Mouse (Mus musculus) urinary bladder, postnatal 25 days (tissue): ENCODE measurements around the gene Anks1b.

Experiments
- DNase-seq: peaks from one replicate; pipeline ENCODE4 v3.0.0; 2022; ENCODE audit warnings: low spot score

Gene Anks1b

GRCm38 (mm10) chr10:89974361-89974760 lies 101.1 kb downstream of the Anks1b start:
- no peak for DNase-seq

GRCm38 (mm10) chr10:89975431-89975841 lies 102.1 kb downstream of the Anks1b start:
- DNase-seq = no peak

DNA sequence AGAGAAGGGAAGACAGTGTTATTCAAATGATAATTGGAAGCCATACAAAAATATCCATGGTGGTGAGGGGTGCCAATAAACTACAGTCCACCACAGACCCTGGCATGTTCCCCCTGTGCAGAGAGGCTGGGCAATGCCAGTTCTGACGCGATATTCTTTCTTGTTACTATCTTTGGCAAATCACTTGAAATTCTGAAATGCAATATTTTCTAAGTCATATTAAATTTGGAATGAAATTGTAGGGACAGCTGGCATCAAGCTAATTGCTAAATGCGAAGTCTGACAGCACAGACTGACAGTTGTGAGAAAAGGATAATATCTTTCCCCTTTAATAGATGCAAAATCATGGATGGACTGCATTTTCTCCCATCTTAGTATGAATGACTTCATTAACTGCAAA lies 103.3 kb downstream of the Anks1b start:
- no peak for DNase-seq

DNA sequence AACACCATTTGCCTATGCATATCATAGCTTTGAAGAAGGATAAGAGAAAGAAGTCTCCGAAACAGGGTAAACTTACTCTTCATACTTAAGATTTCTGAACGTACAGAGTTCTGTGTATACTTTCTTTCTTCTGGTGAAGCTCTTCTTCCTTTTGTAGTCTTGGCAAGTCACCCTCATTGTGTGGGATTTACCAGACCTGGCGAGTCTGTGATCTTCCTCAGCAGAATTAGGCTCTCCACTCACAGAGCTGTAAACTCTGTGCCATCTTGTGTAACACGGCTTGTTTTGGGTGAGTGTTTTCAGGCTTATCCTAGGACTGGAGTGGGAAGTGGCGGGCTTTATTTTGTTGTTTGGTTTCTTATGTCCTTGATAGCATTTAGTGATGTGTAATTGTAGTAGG lies 120.9 kb downstream of the Anks1b start:
- no peak for DNase-seq

- DNase-seq = no peak
These were observed 122.5 kb downstream of the Anks1b start for GRCm38 (mm10) chr10:89995621-89996428.

GRCm38 (mm10) chr10:90003980-90004729 lies 130.8 kb downstream of the Anks1b start:
- DNase-seq = no peak

- DNase-seq = no peak
These were observed 131.6 kb downstream of the Anks1b start for GRCm38 (mm10) chr10:90004882-90005281.

- DNase-seq = no peak
These were observed 159.7 kb downstream of the Anks1b start for GRCm38 (mm10) chr10:90033037-90033436.

DNA sequence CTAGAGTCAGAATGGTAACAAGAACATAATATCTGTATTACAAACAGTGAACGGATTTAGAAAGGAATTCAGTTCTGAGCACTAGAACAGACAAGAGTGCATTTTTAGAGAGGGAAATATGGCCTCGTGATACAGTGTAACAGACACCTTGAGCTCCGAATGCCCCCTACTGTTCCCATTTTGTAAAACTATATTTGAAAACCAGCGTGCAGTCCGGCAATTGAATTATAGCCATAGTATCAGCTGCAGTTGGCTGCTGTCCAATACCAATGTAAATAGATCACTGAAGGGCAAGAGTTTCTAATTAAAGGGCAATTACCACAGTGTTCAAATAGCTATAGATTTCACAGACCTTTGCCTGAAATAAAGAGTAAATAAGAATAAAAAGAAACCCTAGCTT lies 170.0 kb downstream of the Anks1b start:
- DNase-seq = no peak

- no peak for DNase-seq
These were observed 170.5 kb downstream of the Anks1b start for GRCm38 (mm10) chr10:90043773-90044172.

GRCm38 (mm10) chr10:90044229-90044628 lies 170.9 kb downstream of the Anks1b start:
- DNase-seq = no peak

- no peak for DNase-seq
These were observed 195.3 kb downstream of the Anks1b start for GRCm38 (mm10) chr10:90068651-90069050.

- no peak for DNase-seq
These were observed 204.6 kb downstream of the Anks1b start for GRCm38 (mm10) chr10:90077930-90078329.

GRCm38 (mm10) chr10:90081151-90081550 lies 207.8 kb downstream of the Anks1b start:
- no peak for DNase-seq

DNA sequence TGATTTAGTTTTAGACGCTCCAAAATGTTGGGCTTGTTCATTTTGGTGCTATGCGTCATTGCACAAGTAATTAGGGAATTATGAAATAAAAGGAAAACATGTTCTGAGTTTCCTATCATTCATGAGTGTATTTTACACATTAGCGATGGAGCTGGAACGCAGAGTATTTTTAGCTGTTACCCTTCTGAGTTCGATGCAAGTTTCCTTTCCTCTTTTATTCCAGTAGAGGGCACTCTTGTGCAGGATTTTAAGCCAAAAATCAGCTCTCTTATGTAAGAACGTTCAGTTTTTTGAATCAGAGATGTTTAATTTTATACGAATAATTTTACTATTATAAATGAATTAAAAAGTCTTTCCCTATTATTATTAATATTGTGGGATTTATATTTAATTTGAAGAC lies 208.3 kb downstream of the Anks1b start:
- DNase-seq = no peak

DNA sequence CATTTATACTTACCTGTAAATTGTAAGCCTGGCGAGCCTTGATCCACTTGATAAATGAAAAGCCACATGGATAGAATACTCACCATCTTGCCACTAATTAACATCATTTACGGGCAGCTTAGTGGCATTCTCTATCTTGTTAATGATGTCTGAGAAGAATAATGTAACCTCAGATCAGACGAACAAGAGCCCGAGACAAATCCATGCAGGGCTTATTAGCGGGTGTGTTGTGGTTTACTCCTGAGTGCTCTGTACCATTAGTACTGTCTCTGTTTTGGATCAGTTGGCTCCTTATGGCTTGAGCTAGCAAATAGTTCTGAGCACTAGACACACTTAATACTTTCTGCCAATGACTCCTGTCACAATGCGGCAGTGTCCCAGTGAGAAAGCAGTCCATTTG lies 220.6 kb downstream of the Anks1b start:
- no peak for DNase-seq

DNA sequence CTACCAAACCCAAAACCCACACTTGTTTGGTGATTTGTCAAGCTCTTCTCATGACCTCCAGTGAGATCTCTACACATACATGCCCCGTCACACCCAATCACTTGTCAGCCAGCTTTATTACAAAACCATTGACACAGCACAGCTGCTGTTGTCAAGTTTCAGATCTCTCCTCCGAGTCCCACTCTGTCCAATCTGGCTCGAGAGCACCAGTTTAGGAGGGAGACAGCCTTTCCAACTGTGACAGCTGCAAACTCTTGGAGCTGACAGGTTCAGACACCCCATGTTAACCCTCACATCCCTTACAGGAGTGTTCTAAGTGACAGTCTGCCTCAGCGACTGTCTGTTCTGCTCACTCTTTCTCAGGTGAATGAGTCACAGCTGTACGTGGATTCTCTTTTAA lies 239.4 kb downstream of the Anks1b start:
- DNase-seq = no peak

DNA sequence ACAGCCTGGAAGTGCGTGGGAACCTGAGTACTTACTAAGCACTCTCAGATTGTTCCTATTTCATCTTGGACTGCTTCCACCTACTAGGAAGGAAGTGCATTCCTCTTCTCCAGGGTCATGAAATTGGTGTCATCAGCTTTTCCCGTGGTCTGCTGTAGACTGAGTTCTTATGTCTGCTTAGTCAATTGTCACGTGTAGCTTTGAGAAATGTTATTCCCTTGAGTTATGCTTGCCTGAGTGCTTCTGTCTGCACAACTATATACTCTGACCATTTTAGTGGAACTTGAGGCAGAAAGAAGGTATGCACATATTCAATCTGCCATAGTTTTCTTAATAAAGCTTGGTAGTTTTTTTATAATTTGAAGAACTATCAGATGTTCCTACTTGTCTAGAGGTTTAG lies 243.6 kb downstream of the Anks1b start:
- no peak for DNase-seq

DNA sequence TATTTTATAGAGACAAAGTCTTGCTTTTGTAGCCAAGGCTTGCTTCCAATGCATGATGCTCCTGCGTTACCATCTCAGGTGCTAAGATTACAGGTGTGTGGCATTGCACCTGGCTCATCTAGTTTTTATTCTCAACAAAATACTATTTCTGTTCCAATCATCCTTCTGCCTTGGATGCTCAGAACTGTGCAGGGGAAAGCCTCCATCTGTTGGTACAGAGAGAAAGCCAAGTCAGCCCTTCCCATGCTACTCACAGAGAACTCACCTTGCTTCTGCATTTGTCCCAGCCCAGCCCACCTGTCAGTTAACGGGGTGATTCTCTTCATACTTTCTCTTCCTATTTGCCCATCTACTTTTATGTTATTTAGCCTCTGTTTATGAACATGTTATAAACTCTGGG lies 244.5 kb downstream of the Anks1b start:
- DNase-seq = no peak

DNA sequence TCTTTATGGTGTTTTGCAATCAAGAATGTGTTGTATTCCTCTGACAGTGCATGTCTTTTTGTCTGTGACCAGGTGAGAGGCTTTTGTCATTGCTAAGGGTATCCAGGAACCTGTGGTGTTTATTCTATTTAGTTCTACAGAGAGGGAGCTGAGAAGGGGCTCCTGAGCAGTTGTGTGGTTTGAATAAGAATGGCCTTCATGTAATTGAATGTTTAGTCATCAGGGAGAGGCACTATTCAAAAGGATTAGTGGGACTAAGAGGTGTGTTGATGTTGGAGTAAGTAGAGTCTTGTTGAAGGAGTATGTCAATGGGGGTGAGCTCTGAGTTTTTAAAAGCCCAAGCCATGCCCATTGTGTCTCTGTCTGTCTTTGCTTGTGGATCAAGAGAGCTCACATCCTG lies 264.2 kb downstream of the Anks1b start:
- no peak for DNase-seq

DNA sequence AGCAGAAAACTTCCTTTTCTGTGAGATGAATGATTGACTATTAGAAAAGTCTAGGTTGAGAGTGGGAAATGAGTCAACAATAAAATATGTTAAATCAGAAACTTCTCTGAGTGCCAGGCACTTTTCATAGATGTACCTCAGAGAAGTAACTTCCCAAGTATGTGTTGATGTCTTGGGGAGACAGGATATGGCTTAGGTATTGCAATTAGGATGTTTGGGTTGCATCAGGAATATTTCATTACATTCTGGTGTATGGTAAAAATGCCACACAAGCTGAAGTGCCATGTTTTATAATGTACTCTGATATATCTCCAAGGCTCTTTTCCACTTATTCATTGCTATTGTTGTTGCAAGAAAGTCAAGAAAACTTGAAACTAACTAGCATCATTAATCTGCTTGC lies 267.6 kb downstream of the Anks1b start:
- no peak for DNase-seq

DNA sequence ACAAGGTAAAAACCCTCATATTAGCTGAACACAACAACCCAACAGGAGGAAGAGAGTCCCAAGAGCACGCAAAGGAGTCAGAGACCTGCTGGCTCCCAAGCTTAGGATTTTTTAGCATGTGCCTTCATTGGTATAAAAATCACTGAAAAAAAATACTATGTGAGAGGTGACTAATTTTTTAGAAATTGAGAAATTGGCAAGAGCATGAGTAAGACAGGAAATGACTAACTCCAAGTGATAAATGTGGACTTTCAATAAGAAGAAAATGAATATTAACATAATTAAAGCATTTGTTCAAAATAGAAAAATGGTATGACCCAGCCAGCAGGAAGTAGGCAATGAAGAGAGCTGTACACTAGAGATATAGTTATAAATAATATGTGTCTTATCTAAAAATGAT lies 271.1 kb downstream of the Anks1b start:
- DNase-seq = no peak

- DNase-seq = no peak
These were observed 278.2 kb downstream of the Anks1b start for GRCm38 (mm10) chr10:90151510-90151909.
